ENCODE assay signal across 13 mouse cellular contexts in genomic region chr17:56373136-56374034, GRCm38 (mm10). TPM values are rescaled to one million over a fixed set of nuclear protein-coding genes. Genes with fewer than 3 reads are reported as not detected.
DNase-seq lines count a peak whose midpoint lies in the region; ATAC-seq and TF ChIP-seq lines count a peak whose summit lies in the region.
"Had no signal": no experiment of that assay in that cellular context is flagged by ENCODE, and none has a peak within 500 bp of the region (broad histone marks: within the 10 kb centered on the region; RNA-seq: fewer than 3 reads in every experiment).

No protein-coding gene starts in this region.

- peaks cover 86% of the 10 kb centered on the region for H3K36me3 ChIP-seq in forebrain, embryonic 14.5 days (ENCODE audit: control insufficient read depth, insufficient read depth, low read length)
- H3K36me3 ChIP-seq in midbrain, embryonic 14.5 days (ENCODE audit: control insufficient read depth, insufficient read depth, low read length): peaks cover 96% of the 10 kb centered on the region

- TF ChIP-seq CTCF in left cerebral cortex, adult 2 months (IDR thresholded peaks at IDR 0.05): no peak

- 73% methylated on average over 17 of the region's 17 CpGs for WGBS in forebrain, embryonic 14.5 days
- 71% methylated on average over 17 of the region's 17 CpGs for WGBS in midbrain, embryonic 14.5 days

- ATAC-seq in forebrain, embryonic 14.5 days: peak; percentile 14; the same call in 1 of the 2 replicates
- ATAC-seq in midbrain, embryonic 14.5 days (ENCODE audit: low FRiP score, low TSS enrichment): no peak
- no peak for ATAC-seq in megakaryocyte, adult 5-6 weeks (ENCODE audit: poor library complexity, severe bottlenecking)
- ATAC-seq: intestine, postnatal 0 days had no signal

- intact Hi-C loops in left cerebral cortex, adult 2 months (cut with DNase I): no loop called here
- intact Hi-C loops in heart, postnatal 10 days (cut with DNase I): no loop called here

- H3K4me3 ChIP-seq in left cerebral cortex, adult 2 months: no peak overlapping the region
- H3K4me3 ChIP-seq in forebrain, embryonic 14.5 days (ENCODE audit: low read depth, low read length): no peak overlapping the region
- no peak overlapping the region for H3K4me3 ChIP-seq in midbrain, embryonic 14.5 days (replicated peaks; ENCODE audit: low read depth, low read length)
- H3K4me3 ChIP-seq: embryonic facial prominence, embryonic 10.5 days; myocyte had no signal

- H3K27ac ChIP-seq in left cerebral cortex, adult 2 months: peak overlapping the region; percentile 92
- peak overlapping the region; percentile 55 for H3K27ac ChIP-seq in forebrain, embryonic 14.5 days (ENCODE audit: low read depth, low read length)
- peak overlapping the region; percentile 66 for H3K27ac ChIP-seq in midbrain, embryonic 14.5 days (replicated peaks; ENCODE audit: low read depth, low read length)
- H3K27ac ChIP-seq: embryonic facial prominence, embryonic 10.5 days had no signal

- DNase-seq in left cerebral cortex, adult 2 months (ENCODE audit: extremely low spot score in 1 of 2, low spot score in 2 of 2): no peak
- no peak for DNase-seq in left cerebral cortex, adult 8-10 months (ENCODE audit: low spot score in 2 of 2)
- DNase-seq in forebrain, embryonic 14.5 days (ENCODE audit: low spot score): no peak
- DNase-seq in heart, postnatal 10 days: peak; percentile 16 to 31
- no peak for DNase-seq in midbrain, embryonic 14.5 days
- no peak for DNase-seq in yolk sac, embryonic 10.5 days (ENCODE audit: low spot score)
- no peak for DNase-seq in c-Kit-positive CD71-positive TER-119-positive erythroid progenitor cells, embryonic 14.5 days (ENCODE audit: low spot score)
- DNase-seq: lung, embryonic 14.5 days; right cerebral cortex, postnatal 25 days had no signal

- H3K4me1 ChIP-seq in forebrain, embryonic 14.5 days (ENCODE audit: control insufficient read depth, insufficient read depth, low read length): peaks cover 4% of the 10 kb centered on the region; the same call in 1 of the 2 replicates
- H3K4me1 ChIP-seq in midbrain, embryonic 14.5 days (ENCODE audit: control insufficient read depth, insufficient read depth, low read length): no peaks in the 10 kb centered on the region
- H3K4me1 ChIP-seq: embryonic facial prominence, embryonic 10.5 days had no signal

- no peaks in the 10 kb centered on the region for H3K27me3 ChIP-seq in forebrain, embryonic 14.5 days (replicated peaks; ENCODE audit: control insufficient read depth, insufficient read depth, low read length)
- no peaks in the 10 kb centered on the region for H3K27me3 ChIP-seq in midbrain, embryonic 14.5 days (ENCODE audit: control insufficient read depth, insufficient read depth, low read length)

- H3K4me2 ChIP-seq in forebrain, embryonic 14.5 days (ENCODE audit: low read length): no peak overlapping the region
- no peak overlapping the region for H3K4me2 ChIP-seq in midbrain, embryonic 14.5 days (ENCODE audit: low read length)
- H3K4me2 ChIP-seq: lung, embryonic 14.5 days had no signal

- H3K9ac ChIP-seq in forebrain, embryonic 14.5 days (ENCODE audit: low read length): no peak overlapping the region
- H3K9ac ChIP-seq in midbrain, embryonic 14.5 days (replicated peaks; ENCODE audit: low read length): peak overlapping the region; percentile 6; the same call in 1 of the 2 replicates
- H3K9ac ChIP-seq: lung, embryonic 14.5 days had no signal

- no peaks in the 10 kb centered on the region for H3K9me3 ChIP-seq in forebrain, embryonic 14.5 days (replicated peaks; ENCODE audit: control insufficient read depth, low read length)
- no peaks in the 10 kb centered on the region for H3K9me3 ChIP-seq in midbrain, embryonic 14.5 days (ENCODE audit: control insufficient read depth, low read length)
- H3K9me3 ChIP-seq: embryonic facial prominence, embryonic 10.5 days had no signal

RNA-seq across cellular contexts. Expression of gene Kdm4b, which starts 47.5 kb away (rescaled TPM):
- 10 to 100 TPM; 66.2 to 71.8 TPM for total RNA-seq in left cerebral cortex, adult 2 months (2021)
- 10 to 100 TPM; 66.4 to 71.0 (median 67.0) TPM for total RNA-seq in left cerebral cortex, adult 8-10 months (2022)
- 41.7 and 58.5 TPM in 2 replicates for polyA plus RNA-seq in forebrain, embryonic 14.5 days (2014; fragmentation: Nextera tagmentation; extraction: Ambion mirVana)
- total RNA-seq in heart, postnatal 10 days (2021): 10 to 100 TPM; 42.4 to 44.9 TPM
- polyA plus RNA-seq in midbrain, embryonic 14.5 days (2014; fragmentation: Nextera tagmentation; extraction: Ambion mirVana): 72.4 and 78.9 TPM in 2 replicates
- total RNA-seq in megakaryocyte, adult 5-6 weeks (2015): 8.0 and 10.8 TPM in 2 replicates
- total RNA-seq in megakaryocyte, adult 5-6 weeks (2017): 6.7 and 7.1 TPM in 2 replicates

Comparison
In these comparisons a context has a peak if more than half of its experiments do, and no peak if none do; other contexts are left out.
1. DNase-seq: peak in heart, postnatal 10 days (2 of 2); none in left cerebral cortex, adult 2 months (0 of 2), left cerebral cortex, adult 8-10 months (0 of 2), forebrain, embryonic 14.5 days (single experiment), midbrain, embryonic 14.5 days (single experiment), yolk sac, embryonic 10.5 days (single experiment) and c-Kit-positive CD71-positive TER-119-positive erythroid progenitor cells, embryonic 14.5 days (single experiment).
2. Peak in every context shown above with its lines, with median percentiles within 50 percentile points of each other: H3K27ac ChIP-seq.